Mouse (Mus musculus): ENCODE results near the gene Hephl1. TPM values are rescaled to one million over a fixed set of nuclear protein-coding genes. Genes with fewer than 3 reads are reported as not detected.

Gene Hephl1
- total RNA-seq (2023), result not detected

DNA sequence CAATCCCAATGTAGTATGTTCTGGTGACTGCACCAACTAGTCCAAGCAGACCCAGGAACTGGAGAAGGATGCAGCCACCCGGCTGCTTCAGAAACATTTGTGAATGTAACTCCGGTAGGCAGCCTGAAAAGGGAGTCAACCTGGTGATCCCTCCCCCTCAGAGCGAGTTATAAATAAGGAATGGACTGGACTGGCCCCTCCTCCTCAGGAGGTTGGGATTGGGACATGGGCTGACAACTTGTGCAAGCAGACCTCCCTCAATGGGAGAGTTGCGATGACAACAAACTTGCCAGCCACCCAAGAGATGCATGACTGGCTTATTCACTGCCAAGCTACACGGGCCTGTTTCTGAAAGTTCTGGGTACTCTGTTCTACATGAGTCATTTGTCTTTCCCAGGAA, at the start of gene Hephl1:
TSS of gene Hephl1 (minus strand) at position 101 of the 400 bp plus-strand sequence.

DNA sequence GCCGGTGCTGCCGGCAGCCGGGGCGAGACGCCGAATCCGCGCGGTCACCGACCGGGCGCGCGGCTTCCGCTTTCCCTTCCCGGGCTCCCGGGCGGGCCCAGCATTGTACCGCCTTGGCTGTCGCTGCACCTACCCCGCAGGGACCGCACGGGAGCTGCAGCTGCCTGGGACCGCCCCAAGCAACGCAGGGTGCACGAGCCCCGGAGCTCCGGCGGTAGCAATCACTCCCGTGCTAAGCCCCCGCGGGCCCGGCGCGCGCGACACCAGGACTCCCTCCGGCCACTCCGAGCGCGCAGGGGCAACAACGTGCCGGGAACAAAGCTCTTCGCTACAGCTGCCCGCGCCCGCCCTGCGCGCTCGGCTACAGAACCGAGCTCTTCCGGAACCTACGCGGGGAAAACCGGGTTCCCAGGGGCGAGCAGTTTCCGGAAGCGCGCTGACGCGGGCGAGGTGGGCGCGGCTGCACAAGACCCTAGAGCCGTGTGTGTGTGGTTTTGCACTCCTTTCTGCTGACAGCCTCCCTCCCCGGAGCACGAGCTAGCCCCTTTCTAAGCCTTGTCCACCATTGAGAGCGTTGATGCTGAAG, 66.7 kb downstream of the Hephl1 start, which contains the start of gene Panx1:
TSS of gene Panx1 (minus strand) at position 395 of the 586 bp plus-strand sequence.

Other genes starting within 250 kb of the Hephl1 start
- gene Izumo1r, start 208.2 kb downstream of the Hephl1 start, total RNA-seq (2023), result not detected
- 10 to 100 TPM; 52.2 to 56.1 TPM for gene Panx1, start 66.6 kb downstream of the Hephl1 start, total RNA-seq (2023)
- not detected for gene Vstm5, start 126.9 kb upstream of the Hephl1 start, total RNA-seq (2023)
- 10 to 100 TPM; 27.9 to 45.9 TPM for gene Med17, start 167.8 kb upstream of the Hephl1 start, total RNA-seq (2023)
- 100 to 1,000 TPM; 578 to 633 TPM for gene Taf1d, start 194.1 kb upstream of the Hephl1 start, total RNA-seq (2023)
- gene 4931406C07Rik, start 194.3 kb upstream of the Hephl1 start, total RNA-seq (2023), result 10 to 100 TPM; 21.1 to 21.3 TPM
- 10 to 100 TPM; 19.3 to 19.7 TPM for gene Cep295, start 245.7 kb upstream of the Hephl1 start, total RNA-seq (2023)